Mouse (Mus musculus) heart, embryonic 11.5 days (tissue): ENCODE measurements around the gene Gm20532. TPM values are rescaled to one million over a fixed set of nuclear protein-coding genes. Genes with fewer than 3 reads are reported as not detected.
"Not testable (repeated sequence)": the region's sequence is repeated elsewhere in the genome, so short reads cannot be mapped to it uniquely, and the experiment has no call there.

Source experiments
- ATAC-seq: fragments of 200-750 bp; cut with Nextera tagmentation; replicated peaks from 2 replicates; pipeline ENCODE4 v1.8.0; 2017; ENCODE audit warnings: moderate library complexity; ENCODE audit not compliant: insufficient number of reproducible peaks, low FRiP score, low TSS enrichment
- H3K27ac ChIP-seq: fragments of 300-500 bp; sonication (generic); 2 replicates; pipeline ENCODE4 v1.5.1; 2014; ENCODE audit warnings: mild to moderate bottlenecking, low read depth, low read length
- H3K27me3 ChIP-seq: fragments of 300-500 bp; sonication (generic); 2 replicates; pipeline ENCODE4 v1.6.1; 2014; ENCODE audit warnings: mild to moderate bottlenecking, low read length, mixed read lengths; ENCODE audit not compliant: control insufficient read depth, insufficient read depth
- H3K36me3 ChIP-seq: fragments of 300-500 bp; sonication (generic); 2 replicates; pipeline ENCODE4 v1.6.1; 2014; ENCODE audit warnings: mild to moderate bottlenecking, low read length, moderate library complexity, mixed read lengths; ENCODE audit not compliant: control insufficient read depth, insufficient read depth
- H3K4me1 ChIP-seq: fragments of 300-500 bp; sonication (generic); 2 replicates; pipeline ENCODE4 v1.6.1; 2014; ENCODE audit warnings: low read length; ENCODE audit not compliant: control insufficient read depth, insufficient read depth
- H3K4me2 ChIP-seq: fragments of 300-500 bp; sonication (generic); 2 replicates; pipeline ENCODE4 v1.6.1; 2014; ENCODE audit warnings: mild to moderate bottlenecking, moderate library complexity
- H3K4me3 ChIP-seq: fragments of 300-500 bp; sonication (generic); 2 replicates; pipeline ENCODE4 v1.5.1; 2014; ENCODE audit warnings: low read depth, low read length
- H3K9ac ChIP-seq: fragments of 300-500 bp; sonication (generic); 2 replicates; pipeline ENCODE4 v1.6.1; 2014; ENCODE audit warnings: mild to moderate bottlenecking, low read depth, low read length, moderate library complexity
- H3K9me3 ChIP-seq: fragments of 300-500 bp; sonication (generic); replicated peaks from 2 replicates; pipeline ENCODE4 v1.6.1; 2016; ENCODE audit warnings: low read length; ENCODE audit not compliant: control insufficient read depth
- WGBS: fragments of 180-500 bp; shearing (Covaris S2); extraction: QIAGEN DNeasy Blood & Tissue Kit; methylation state at CpG from one replicate; pipeline ENCODE4 v1.1.7; 2014; ENCODE audit not compliant: insufficient replicate concordance; 5-methylcytosine and 5-hydroxymethylcytosine counted together
- microRNA counts: library from miRNA; unstranded; fragments of <30 nt; microRNA quantifications from one replicate; lab custom pipeline; 2015
- microRNA-seq: library from miRNA; unstranded; fragments of <30 nt; microRNA quantifications from one replicate; pipeline ENCODE4, GENCODE M21; 2016; ENCODE audit warnings: borderline number of aligned reads
- polyA plus RNA-seq: library from polyadenylated mRNA; unstranded; fragments of >200 nt; fragmentation: Nextera tagmentation; extraction: Ambion mirVana; gene quantifications from 2 replicates; pipeline ENCODE4 v1.2.1, GENCODE M21; 2014

Gm20532 gene
- polyA plus RNA-seq, 1 experiment from 2014 or later, result not detected

- H3K4me1 ChIP-seq, result 0 out of 2 replicates have a peak, but pooled peaks cover 2% of the 10 kb centered on the region
- no peak overlapping the region for H3K9ac ChIP-seq
- H3K4me3 ChIP-seq, result peak overlapping the region; percentile 36
- no peak; the same call in 1 of the 2 replicates for ATAC-seq
- H3K36me3 ChIP-seq, result no peaks in the 10 kb centered on the region
- no peaks in the 10 kb centered on the region for H3K27me3 ChIP-seq
- WGBS, result 43% methylated on average over 29 of the region's 29 CpGs
- peak overlapping the region; percentile 75 for H3K4me2 ChIP-seq
- no peaks in the 10 kb centered on the region for H3K9me3 ChIP-seq
- no peak overlapping the region for H3K27ac ChIP-seq
Observed at GRCm38 (mm10) chr2:26661768-26662508, 75.5 kb downstream of the Gm20532 start.

- Histone ChIP-seq H3K4me2 (no peak overlapping the region), H3K9ac (no peak overlapping the region), H3K36me3 (no peaks in the 10 kb centered on the region), H3K4me1 (0 out of 2 replicates have a peak, but pooled peaks cover 2% of the 10 kb centered on the region), H3K27me3 (no peaks in the 10 kb centered on the region), H3K9me3 (no peaks in the 10 kb centered on the region), H3K4me3 (no peak overlapping the region), H3K27ac (no peak overlapping the region)
- WGBS, result 73% methylated on average over 13 of the region's 13 CpGs
- ATAC-seq, result no peak
Observed at GRCm38 (mm10) chr2:26662509-26662882, 76.1 kb downstream of the Gm20532 start.

- ATAC-seq, result no peak
- Histone ChIP-seq H3K4me2 (no peak overlapping the region), H3K9me3 (no peaks in the 10 kb centered on the region), H3K4me1 (0 out of 2 replicates have a peak, but pooled peaks cover 2% of the 10 kb centered on the region), H3K27me3 (no peaks in the 10 kb centered on the region), H3K9ac (no peak overlapping the region), H3K4me3 (no peak overlapping the region), H3K27ac (no peak overlapping the region), H3K36me3 (no peaks in the 10 kb centered on the region)
- WGBS, result 40% methylated on average over 10 of the region's 10 CpGs
Observed at GRCm38 (mm10) chr2:26663112-26663511, 76.7 kb downstream of the Gm20532 start.

- H3K27ac ChIP-seq, H3K4me1 ChIP-seq, H3K36me3 ChIP-seq, H3K27me3 ChIP-seq, H3K4me3 ChIP-seq, H3K4me2 ChIP-seq, H3K9ac ChIP-seq, H3K9me3 ChIP-seq, ATAC-seq: not testable (repeated sequence)
- 58% methylated on average over 1 of the region's 1 CpGs for WGBS
Observed at GRCm38 (mm10) chr2:26663551-26663950, 77.1 kb downstream of the Gm20532 start.

- no peaks in the 10 kb centered on the region for H3K4me1 ChIP-seq
- H3K4me3 ChIP-seq, result no peak overlapping the region
- no peaks in the 10 kb centered on the region for H3K27me3 ChIP-seq
- no peaks in the 10 kb centered on the region for H3K36me3 ChIP-seq
- H3K9ac ChIP-seq, result no peak overlapping the region
- no peak overlapping the region for H3K27ac ChIP-seq
- ATAC-seq, result no peak
- H3K4me2 ChIP-seq, result no peak overlapping the region
- no peaks in the 10 kb centered on the region for H3K9me3 ChIP-seq
Observed at GRCm38 (mm10) chr2:26668746-26669145, 82.3 kb downstream of the Gm20532 start.

- H3K9me3 ChIP-seq, result no peaks in the 10 kb centered on the region
- no peaks in the 10 kb centered on the region for H3K36me3 ChIP-seq
- no peaks in the 10 kb centered on the region for H3K27me3 ChIP-seq
- H3K27ac ChIP-seq, result no peak within 1 kb of the TSS
- WGBS, result 80% methylated on average over 3 of the region's 3 CpGs
- no peak within 1 kb of the TSS for H3K9ac ChIP-seq
- no peak for ATAC-seq
- H3K4me3 ChIP-seq, result no peak within 1 kb of the TSS
- H3K4me2 ChIP-seq, result no peak within 1 kb of the TSS
- H3K4me1 ChIP-seq, result no peaks in the 10 kb centered on the region
Observed at GRCm38 (mm10) chr2:26671182-26671581, 84.7 kb downstream of the Gm20532 start, which contains the start of gene Lcn4. Gene Lcn4 (minus strand): TSS chr2:26671282.

MicroRNAs within 50 kb of the gene (microRNA counts, 519-probe panel; counts per million panel counts)
- microRNA mmu-miR-126-3p (lab: Ali Mortazavi, UCI), result 8,151 counts per million, percentile 99 among the panel's probes with 10 or more counts
- 5,960 counts per million, percentile 74 among the panel's probes with 10 or more counts for microRNA mmu-miR-126-5p (lab: Ali Mortazavi, UCI)

Small RNAs within 50 kb of the gene (microRNA-seq; reads per million reads assigned to microRNA genes)
- 2.8 reads per million, percentile 30 among the genes with 10 or more reads in this experiment for gene Mir126a
- gene Mir126b, result not detected

Other genes starting within 250 kb of the Gm20532 start
- gene Dnlz, start 234.5 kb upstream of the Gm20532 start, polyA plus RNA-seq, result 26.3 and 28.0 TPM in 2 replicates
- gene Card9, start 225.7 kb upstream of the Gm20532 start, polyA plus RNA-seq, result 0.38 and 0.59 TPM in 2 replicates
- gene Snapc4, start 206.0 kb upstream of the Gm20532 start, polyA plus RNA-seq, result 16.8 and 18.2 TPM in 2 replicates
- gene Entr1, start 197.3 kb upstream of the Gm20532 start, polyA plus RNA-seq, result 87.4 and 89.1 TPM in 2 replicates
- gene Pmpca, start 197.3 kb upstream of the Gm20532 start, polyA plus RNA-seq, result 112 and 134 TPM in 2 replicates
- 14.1 and 14.2 TPM in 2 replicates for gene Inpp5e, start 177.4 kb upstream of the Gm20532 start, polyA plus RNA-seq
- 23.6 and 27.1 TPM in 2 replicates for gene Sec16a, start 141.4 kb upstream of the Gm20532 start, polyA plus RNA-seq
- gene Notch1, start 70.0 kb upstream of the Gm20532 start, polyA plus RNA-seq, result 20.9 and 23.5 TPM in 2 replicates
- gene Egfl7, start 6.6 kb upstream of the Gm20532 start, polyA plus RNA-seq, result 145 and 157 TPM in 2 replicates
- 15.7 and 20.6 TPM in 2 replicates for gene Agpat2, start 17.8 kb downstream of the Gm20532 start, polyA plus RNA-seq
- 13.4 and 14.9 TPM in 2 replicates for gene Fam69b, start 41.8 kb downstream of the Gm20532 start, polyA plus RNA-seq
- gene Lcn4, start 84.6 kb downstream of the Gm20532 start, polyA plus RNA-seq, result not detected in 2 replicates